Mouse (Mus musculus) heart, embryonic 11.5 days (tissue): ENCODE data around the gene Fbxl2. TPM values are rescaled to one million over a fixed set of nuclear protein-coding genes. Genes with fewer than 3 reads are reported as not detected.

Experiments used
- ATAC-seq: fragments of 200-750 bp; cut with Nextera tagmentation; replicated peaks from 2 replicates; pipeline ENCODE4 v1.8.0; 2017; ENCODE audit warnings: moderate library complexity; ENCODE audit not compliant: insufficient number of reproducible peaks, low FRiP score, low TSS enrichment
- H3K27ac ChIP-seq: fragments of 300-500 bp; sonication (generic); 2 replicates; pipeline ENCODE4 v1.5.1; 2014; ENCODE audit warnings: mild to moderate bottlenecking, low read depth, low read length
- H3K27me3 ChIP-seq: fragments of 300-500 bp; sonication (generic); 2 replicates; pipeline ENCODE4 v1.6.1; 2014; ENCODE audit warnings: mild to moderate bottlenecking, low read length, mixed read lengths; ENCODE audit not compliant: control insufficient read depth, insufficient read depth
- H3K36me3 ChIP-seq: fragments of 300-500 bp; sonication (generic); 2 replicates; pipeline ENCODE4 v1.6.1; 2014; ENCODE audit warnings: mild to moderate bottlenecking, low read length, moderate library complexity, mixed read lengths; ENCODE audit not compliant: control insufficient read depth, insufficient read depth
- H3K4me1 ChIP-seq: fragments of 300-500 bp; sonication (generic); 2 replicates; pipeline ENCODE4 v1.6.1; 2014; ENCODE audit warnings: low read length; ENCODE audit not compliant: control insufficient read depth, insufficient read depth
- H3K4me2 ChIP-seq: fragments of 300-500 bp; sonication (generic); 2 replicates; pipeline ENCODE4 v1.6.1; 2014; ENCODE audit warnings: mild to moderate bottlenecking, moderate library complexity
- H3K4me3 ChIP-seq: fragments of 300-500 bp; sonication (generic); 2 replicates; pipeline ENCODE4 v1.5.1; 2014; ENCODE audit warnings: low read depth, low read length
- H3K9ac ChIP-seq: fragments of 300-500 bp; sonication (generic); 2 replicates; pipeline ENCODE4 v1.6.1; 2014; ENCODE audit warnings: mild to moderate bottlenecking, low read depth, low read length, moderate library complexity
- H3K9me3 ChIP-seq: fragments of 300-500 bp; sonication (generic); replicated peaks from 2 replicates; pipeline ENCODE4 v1.6.1; 2016; ENCODE audit warnings: low read length; ENCODE audit not compliant: control insufficient read depth
- WGBS: fragments of 180-500 bp; shearing (Covaris S2); extraction: QIAGEN DNeasy Blood & Tissue Kit; methylation state at CpG from one replicate; pipeline ENCODE4 v1.1.7; 2014; ENCODE audit not compliant: insufficient replicate concordance; 5-methylcytosine and 5-hydroxymethylcytosine counted together
- polyA plus RNA-seq: library from polyadenylated mRNA; unstranded; fragments of >200 nt; fragmentation: Nextera tagmentation; extraction: Ambion mirVana; gene quantifications from 2 replicates; pipeline ENCODE4 v1.2.1, GENCODE M21; 2014

Fbxl2 gene
- polyA plus RNA-seq, 1 experiment from 2014 or later = 2.6 TPM

- H3K36me3 ChIP-seq = no peaks in the 10 kb centered on the region
- under 1% methylated on average over 50 of the region's 86 CpGs for WGBS
- H3K27ac ChIP-seq = peak within 1 kb of the TSS; percentile 92
- peak; percentile 98 for ATAC-seq
- peak within 1 kb of the TSS; percentile 97 for H3K9ac ChIP-seq
- H3K4me2 ChIP-seq = peak within 1 kb of the TSS; percentile 77
- H3K4me3 ChIP-seq = peak within 1 kb of the TSS; percentile 98
- peaks cover 13% of the 10 kb centered on the region for H3K4me1 ChIP-seq
- H3K27me3 ChIP-seq = no peaks in the 10 kb centered on the region
- no peaks in the 10 kb centered on the region for H3K9me3 ChIP-seq
These were observed 115.2 kb downstream of the Fbxl2 start, which contains the start of gene Ubp1 for GRCm38 (mm10) chr9:113930534-113931374. Gene Ubp1 (plus strand): TSS chr9:113930934.

- no peak overlapping the region for H3K4me3 ChIP-seq
- H3K27ac ChIP-seq = no peak overlapping the region
- peaks cover 13% of the 10 kb centered on the region for H3K4me1 ChIP-seq
- peak overlapping the region; percentile 71 for H3K4me2 ChIP-seq
- ATAC-seq = no peak
- H3K27me3 ChIP-seq = no peaks in the 10 kb centered on the region
- no peaks in the 10 kb centered on the region for H3K9me3 ChIP-seq
- H3K36me3 ChIP-seq = no peaks in the 10 kb centered on the region
- WGBS = 81% methylated on average over 1 of the region's 1 CpGs
- H3K9ac ChIP-seq = no peak overlapping the region
These were observed 116.3 kb downstream of the Fbxl2 start for GRCm38 (mm10) chr9:113929676-113930075.

GRCm38 (mm10) chr9:113928591-113928990 lies 117.4 kb downstream of the Fbxl2 start:
- peaks cover 12% of the 10 kb centered on the region for H3K4me1 ChIP-seq
- no peak overlapping the region for H3K4me3 ChIP-seq
- no peaks in the 10 kb centered on the region for H3K36me3 ChIP-seq
- no peak for ATAC-seq
- no peak overlapping the region for H3K27ac ChIP-seq
- 80% methylated on average over 4 of the region's 4 CpGs for WGBS
- no peaks in the 10 kb centered on the region for H3K9me3 ChIP-seq
- H3K4me2 ChIP-seq = no peak overlapping the region
- H3K27me3 ChIP-seq = no peaks in the 10 kb centered on the region
- no peak overlapping the region for H3K9ac ChIP-seq

- Histone ChIP-seq H3K4me2 (no peak overlapping the region), H3K9me3 (no peaks in the 10 kb centered on the region), H3K4me3 (no peak overlapping the region), H3K36me3 (peaks cover 4% of the 10 kb centered on the region; the same call in 1 of the 2 replicates), H3K4me1 (no peaks in the 10 kb centered on the region), H3K27me3 (no peaks in the 10 kb centered on the region), H3K27ac (no peak overlapping the region), H3K9ac (no peak overlapping the region)
- WGBS = 89% methylated on average over 5 of the region's 5 CpGs
- ATAC-seq = no peak
These were observed 121.1 kb downstream of the Fbxl2 start for GRCm38 (mm10) chr9:113924883-113925282.

- no peak overlapping the region for H3K4me3 ChIP-seq
- H3K4me2 ChIP-seq = no peak overlapping the region
- no peak overlapping the region for H3K9ac ChIP-seq
- H3K4me1 ChIP-seq = no peaks in the 10 kb centered on the region
- no peaks in the 10 kb centered on the region for H3K9me3 ChIP-seq
- H3K27me3 ChIP-seq = no peaks in the 10 kb centered on the region
- no peak overlapping the region for H3K27ac ChIP-seq
- ATAC-seq = no peak
- peaks cover 4% of the 10 kb centered on the region; the same call in 1 of the 2 replicates for H3K36me3 ChIP-seq
- WGBS = 93% methylated on average over 5 of the region's 5 CpGs
These were observed 123.3 kb downstream of the Fbxl2 start for GRCm38 (mm10) chr9:113922677-113923076.

GRCm38 (mm10) chr9:113915789-113916188 lies 130.2 kb downstream of the Fbxl2 start:
- H3K9ac ChIP-seq = no peak overlapping the region
- 88% methylated on average over 5 of the region's 5 CpGs for WGBS
- H3K4me2 ChIP-seq = no peak overlapping the region
- no peak for ATAC-seq
- no peak overlapping the region for H3K4me3 ChIP-seq
- H3K36me3 ChIP-seq = peaks cover 18% of the 10 kb centered on the region
- no peaks in the 10 kb centered on the region for H3K27me3 ChIP-seq
- H3K9me3 ChIP-seq = no peaks in the 10 kb centered on the region
- no peaks in the 10 kb centered on the region for H3K4me1 ChIP-seq
- H3K27ac ChIP-seq = no peak overlapping the region

Other genes with a start within 250 kb of the Fbxl2 start
- gene Ubp1, start 115.3 kb downstream of the Fbxl2 start, polyA plus RNA-seq = 34.1 and 35.9 TPM in 2 replicates
- 0.07 and 0.19 TPM in 2 replicates for gene Susd5, start 10.9 kb upstream of the Fbxl2 start, polyA plus RNA-seq